Comparison of ENCODE assay signal across 12 mouse cellular contexts in the genomic region with DNA sequence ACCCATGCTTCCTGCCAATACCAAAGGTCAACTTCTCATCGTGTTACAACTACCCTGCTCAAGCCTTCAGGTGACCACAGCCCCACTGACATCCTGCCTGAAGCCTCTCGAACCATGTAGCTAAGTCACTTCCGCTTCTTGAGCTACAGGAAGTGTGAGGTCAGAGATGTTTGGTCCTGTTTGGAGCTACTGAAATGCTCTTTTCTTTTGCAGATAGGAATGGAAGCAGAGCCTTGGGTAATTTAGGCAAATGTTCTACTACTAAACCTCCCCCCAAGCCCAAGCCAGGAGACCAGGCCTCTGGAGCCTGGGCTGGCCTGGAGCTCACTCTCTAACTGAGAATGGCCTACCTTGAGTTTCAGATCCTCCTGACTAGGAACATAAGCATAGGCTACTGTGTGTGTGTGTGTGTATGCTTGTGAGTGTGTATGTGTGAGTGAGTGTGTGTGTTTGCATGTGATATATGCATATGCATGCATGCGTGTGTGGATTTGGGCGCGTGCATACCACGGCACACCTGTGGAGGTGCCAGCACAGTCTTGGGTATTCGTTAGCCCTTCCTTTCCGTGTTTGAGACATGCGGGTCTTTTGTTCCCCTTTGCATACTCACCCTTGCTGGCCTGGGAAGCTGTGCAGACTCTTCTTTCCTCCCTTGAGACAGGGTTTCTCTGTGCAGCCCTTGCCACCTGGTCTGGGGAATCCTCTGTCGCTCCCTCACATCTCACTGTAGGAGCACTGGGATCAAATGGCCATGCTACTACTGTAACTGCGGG. TPM values are rescaled to one million over a fixed set of nuclear protein-coding genes. Genes with fewer than 3 reads are reported as not detected.
A peak's percentile ranks its signal among the peaks of the same experiment; 100 is the strongest.
DNase-seq lines count a peak whose midpoint lies in the region; ATAC-seq and TF ChIP-seq lines count a peak whose summit lies in the region.
"Had no signal": no experiment of that assay in that cellular context is flagged by ENCODE, and none has a peak within 500 bp of the region (broad histone marks: within the 10 kb centered on the region; RNA-seq: fewer than 3 reads in every experiment).

No protein-coding gene starts in this region.

- H3K36me3 ChIP-seq in lung, embryonic 14.5 days (ENCODE audit: insufficient read depth) = no peaks in the 10 kb centered on the region
- H3K36me3 ChIP-seq in midbrain, postnatal 0 days (ENCODE audit: insufficient read depth, low read length) = no peaks in the 10 kb centered on the region
- H3K36me3 ChIP-seq: heart, embryonic 15.5 days had no signal

- peak; percentile 17 for DNase-seq in lung, embryonic 14.5 days
- DNase-seq in lung, postnatal 14 days = no peak
- peak; percentile 65 to 70 for DNase-seq in natural killer cell, adult 2 months (ENCODE audit: low spot score in 2 of 2)
- DNase-seq in yolk sac, embryonic 10.5 days (ENCODE audit: low spot score) = peak; percentile 13
- no peak for DNase-seq in midbrain, postnatal 0 days (ENCODE audit: low spot score)
- no peak for DNase-seq in cerebellum, postnatal 25 days
- no peak for DNase-seq in left cerebral cortex, adult 11 months (ENCODE audit: low spot score)
- DNase-seq: kidney, postnatal 10 days; left cerebral cortex, postnatal 4 days had no signal

- no peak overlapping the region for H3K9ac ChIP-seq in lung, embryonic 14.5 days
- no peak overlapping the region for H3K9ac ChIP-seq in midbrain, postnatal 0 days (replicated peaks; ENCODE audit: low read length, poor library complexity, severe bottlenecking)
- H3K9ac ChIP-seq: heart, embryonic 15.5 days had no signal

- 79% methylated on average over 12 of the region's 12 CpGs for WGBS in lung, embryonic 14.5 days
- 86% methylated on average over 12 of the region's 12 CpGs for WGBS in midbrain, postnatal 0 days

- H3K4me1 ChIP-seq in lung, embryonic 14.5 days (ENCODE audit: insufficient read depth) = no peaks in the 10 kb centered on the region
- H3K4me1 ChIP-seq in midbrain, postnatal 0 days (ENCODE audit: insufficient read depth, low read length) = peaks cover 11% of the 10 kb centered on the region; the same call in 1 of the 2 replicates

- no peak for ATAC-seq in lung, embryonic 14.5 days (ENCODE audit: insufficient read depth)
- peak; percentile 83 to 87 for ATAC-seq in hematopoietic stem cell, adult 5-6 weeks (replicated peaks in 1 of 2; ENCODE audit: insufficient read depth in 1 of 2, low FRiP score in 2 of 2, low TSS enrichment in 1 of 2, low read depth in 1 of 2, poor library complexity in 2 of 2, severe bottlenecking in 2 of 2)
- ATAC-seq in midbrain, postnatal 0 days (ENCODE audit: low FRiP score) = no peak
- ATAC-seq: midbrain, embryonic 16.5 days had no signal

- H3K4me2 ChIP-seq in lung, embryonic 14.5 days = no peak overlapping the region
- H3K4me2 ChIP-seq in midbrain, postnatal 0 days (ENCODE audit: low read depth, low read length, poor library complexity, severe bottlenecking) = no peak overlapping the region
- H3K4me2 ChIP-seq: heart, embryonic 15.5 days had no signal

- no peak overlapping the region for H3K27ac ChIP-seq in lung, embryonic 14.5 days (ENCODE audit: low read depth)
- no peak overlapping the region for H3K27ac ChIP-seq in midbrain, postnatal 0 days (ENCODE audit: low read depth, low read length)
- H3K27ac ChIP-seq: heart, embryonic 15.5 days had no signal

- H3K4me3 ChIP-seq in lung, embryonic 14.5 days (ENCODE audit: low read depth, low read length) = no peak overlapping the region
- no peak overlapping the region for H3K4me3 ChIP-seq in midbrain, postnatal 0 days (ENCODE audit: low read depth, low read length)
- H3K4me3 ChIP-seq: heart, embryonic 15.5 days had no signal

- no peak for TF ChIP-seq CTCF in lung, embryonic 14.5 days (IDR thresholded peaks at IDR 0.05; ENCODE audit: low read depth)
- no peak for TF ChIP-seq CTCF in midbrain, postnatal 0 days (IDR thresholded peaks at IDR 0.05)

- H3K27me3 ChIP-seq in lung, embryonic 14.5 days (ENCODE audit: insufficient read depth, low read length) = no peaks in the 10 kb centered on the region
- no peaks in the 10 kb centered on the region for H3K27me3 ChIP-seq in midbrain, postnatal 0 days (ENCODE audit: insufficient read depth, low read length)
- H3K27me3 ChIP-seq: heart, embryonic 15.5 days had no signal

- H3K9me3 ChIP-seq in lung, embryonic 14.5 days (ENCODE audit: low read depth, low read length) = no peaks in the 10 kb centered on the region
- no peaks in the 10 kb centered on the region for H3K9me3 ChIP-seq in midbrain, postnatal 0 days (ENCODE audit: low read length)
- H3K9me3 ChIP-seq: heart, embryonic 15.5 days had no signal

RNA-seq across cellular contexts. Expression of a gene that starts 28.5 kb away (rescaled TPM):
- polyA plus RNA-seq in lung, embryonic 14.5 days (2014; fragmentation: Nextera tagmentation; extraction: Ambion mirVana) = 107 and 109 TPM in 2 replicates
- 47.6 and 63.6 TPM in 2 replicates for total RNA-seq in hematopoietic stem cell, adult 5-6 weeks (2017)
- total RNA-seq in midbrain, postnatal 0 days (2014; rRNA removed) = 97.7 and 99.1 TPM in 2 replicates
- polyA plus RNA-seq in midbrain, postnatal 0 days (2015; fragmentation: Nextera tagmentation; extraction: Ambion mirVana) = 124 and 128 TPM in 2 replicates

Comparison
In these comparisons a context has a peak if more than half of its experiments do, and no peak if none do; other contexts are left out.
1. DNase-seq: peak in lung, embryonic 14.5 days (single experiment), natural killer cell, adult 2 months (2 of 2) and yolk sac, embryonic 10.5 days (single experiment); none in lung, postnatal 14 days (single experiment), midbrain, postnatal 0 days (single experiment), cerebellum, postnatal 25 days (0 of 2) and left cerebral cortex, adult 11 months (single experiment).
2. ATAC-seq: peak in hematopoietic stem cell, adult 5-6 weeks (2 of 2); none in lung, embryonic 14.5 days (single experiment) and midbrain, postnatal 0 days (single experiment).